Mouse (Mus musculus): ENCODE measurements around the gene 1110004F10Rik. TPM values are rescaled to one million over a fixed set of nuclear protein-coding genes. Genes with fewer than 3 reads are reported as not detected.

Gene 1110004F10Rik
- polyA plus RNA-seq, 1 experiment from 2014 or later: 83.8 TPM

DNA sequence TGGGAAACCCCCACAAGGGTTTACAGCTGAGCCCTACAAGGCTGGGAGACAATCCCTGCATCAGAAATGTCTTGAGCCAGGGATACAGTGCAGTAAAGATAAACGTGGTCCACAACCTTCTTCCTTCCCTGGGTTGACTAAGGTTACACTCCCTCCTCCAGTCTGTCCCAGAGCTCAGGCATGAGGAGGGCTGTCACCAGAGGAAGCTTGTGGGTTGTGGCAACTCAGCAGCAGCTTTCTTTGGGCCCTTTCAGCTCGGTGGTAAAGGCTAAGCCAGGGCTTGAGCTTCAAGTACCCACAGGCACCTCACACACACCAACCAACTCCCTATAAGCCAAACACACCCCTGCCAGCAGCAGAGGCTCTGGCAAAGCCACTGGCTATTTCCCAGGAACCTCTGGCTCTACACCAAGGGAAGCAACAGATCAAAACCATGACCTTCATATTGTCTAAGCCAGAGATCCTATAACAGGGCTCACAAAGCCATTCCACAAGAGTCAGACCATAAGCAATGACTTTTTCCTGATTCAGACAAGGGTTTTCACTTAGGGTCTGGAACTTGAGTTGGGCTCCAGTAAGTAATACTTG is 114.7 kb downstream of the 1110004F10Rik start:
- 12% methylated on average over 2 of the region's 2 CpGs for WGBS (ENCODE audit: insufficient replicate concordance)
- ATAC-seq (ENCODE audit: low read depth): no peak
- Histone ChIP-seq H3K9me3 (replicated peaks; ENCODE audit: control insufficient read depth, low read length) (no peaks in the 10 kb centered on the region), H3K27ac (ENCODE audit: low read length) (no peak overlapping the region), H3K4me2 (ENCODE audit: low read depth, low read length) (no peak overlapping the region), H3K27me3 (ENCODE audit: control insufficient read depth, insufficient read depth, low read depth, low read length) (no peaks in the 10 kb centered on the region), H3K9ac (ENCODE audit: low read depth, low read length) (no peak overlapping the region), H3K36me3 (ENCODE audit: control insufficient read depth, insufficient read depth) (no peaks in the 10 kb centered on the region), H3K4me3 (ENCODE audit: low read depth, low read length) (no peak overlapping the region), H3K4me1 (ENCODE audit: control insufficient read depth, low read depth, low read length) (no peaks in the 10 kb centered on the region)

Other genes starting within 250 kb of the 1110004F10Rik start
- 84.8 and 86.7 TPM in 2 replicates for gene Sox6, start 601 bp upstream of the 1110004F10Rik start, polyA plus RNA-seq (2015; fragmentation: Nextera tagmentation; extraction: Ambion mirVana)
- gene Gm4353, start 45.2 kb downstream of the 1110004F10Rik start, polyA plus RNA-seq (2015; fragmentation: Nextera tagmentation; extraction: Ambion mirVana): 0.19 and 0.26 TPM in 2 replicates